Mouse (Mus musculus) skeletal muscle tissue, adult 2 months (tissue): Measurements from ENCODE around the gene 1600014C23Rik.
A peak's percentile ranks its signal among the peaks of the same experiment; 100 is the strongest.

ENCODE experiments used
- DNase-seq: peaks from one replicate; pipeline ENCODE4 v3.0.0-alpha.2; 2012; ENCODE audit warnings: low read depth, low spot score

Gene 1600014C23Rik

GRCm38 (mm10) chr17:45733735-45734301, at the start of gene 1600014C23Rik:
TSS of gene 1600014C23Rik (minus strand) at chr17:45733844.
- DNase-seq, result no peak

- no peak for DNase-seq
Observed at GRCm38 (mm10) chr17:45778446-45778845, 44.8 kb upstream of the 1600014C23Rik start.

- DNase-seq, result no peak
Observed at GRCm38 (mm10) chr17:45777431-45777830, 43.8 kb upstream of the 1600014C23Rik start.

- no peak for DNase-seq
Observed at GRCm38 (mm10) chr17:45776185-45776584, 42.5 kb upstream of the 1600014C23Rik start.

GRCm38 (mm10) chr17:45775468-45775867, 41.8 kb upstream of the 1600014C23Rik start:
- DNase-seq, result no peak

DNA sequence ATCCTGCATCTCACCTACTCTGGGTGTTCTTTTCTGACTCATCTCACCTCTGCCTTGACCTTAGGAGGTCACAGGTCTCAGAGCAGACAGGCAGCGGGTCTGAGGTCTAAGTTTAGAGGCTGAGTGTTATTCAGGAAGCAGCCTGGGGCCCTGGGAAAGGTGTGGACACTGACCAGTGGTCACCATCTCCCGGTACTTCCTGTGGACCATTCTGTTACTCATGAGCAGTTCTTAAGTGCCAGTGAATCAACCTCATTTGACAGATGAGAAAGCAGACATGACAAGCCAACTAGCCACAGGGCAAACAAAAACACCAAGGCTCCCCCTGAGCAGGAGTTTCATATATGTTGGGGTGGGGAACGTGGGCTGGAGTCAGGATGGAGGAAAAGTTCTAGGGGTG, 38.9 kb upstream of the 1600014C23Rik start:
- no peak for DNase-seq

DNA sequence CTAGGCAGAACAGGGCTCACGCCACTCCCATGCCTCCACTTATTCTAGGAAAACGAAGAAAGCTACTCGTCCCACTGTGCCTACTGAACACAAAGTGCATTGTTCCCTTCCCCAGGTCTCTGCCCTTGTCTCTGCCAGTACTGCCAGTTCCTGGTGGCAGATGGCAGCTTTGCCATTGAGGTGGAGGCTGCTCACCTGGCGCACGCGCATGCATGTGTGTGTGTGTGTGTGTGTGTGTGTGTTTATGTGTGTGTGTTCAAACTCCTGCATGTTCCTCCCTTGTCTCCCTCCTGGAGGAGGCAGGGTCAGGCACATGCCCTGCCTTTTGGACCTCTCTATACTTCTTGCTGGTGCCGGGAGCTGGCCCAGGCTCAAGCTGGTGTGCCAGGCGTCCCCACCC, 38.5 kb upstream of the 1600014C23Rik start:
- DNase-seq, result no peak

GRCm38 (mm10) chr17:45770441-45770840, 36.8 kb upstream of the 1600014C23Rik start:
- DNase-seq, result peak; percentile 35

DNA sequence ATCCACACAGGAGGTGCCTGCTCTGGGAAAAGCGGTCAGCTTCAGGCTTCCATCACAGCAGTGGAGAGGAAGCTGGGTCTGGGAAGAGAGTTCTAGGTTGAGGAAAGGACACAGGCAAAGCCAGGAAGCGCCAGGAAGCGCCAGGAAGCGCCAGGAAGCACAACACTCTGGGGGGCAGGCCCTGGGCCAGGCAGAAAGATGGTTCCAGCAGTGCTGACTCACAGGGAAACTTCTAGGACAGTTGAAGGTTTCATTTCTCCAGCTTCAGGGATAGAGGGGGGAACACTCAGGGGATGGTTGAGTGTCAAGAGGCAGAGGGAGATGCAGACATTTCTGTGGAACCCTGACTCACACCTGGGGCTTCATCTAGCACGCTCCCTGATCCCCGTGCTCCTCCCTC, 36.2 kb upstream of the 1600014C23Rik start:
- DNase-seq, result peak; percentile 38

DNA sequence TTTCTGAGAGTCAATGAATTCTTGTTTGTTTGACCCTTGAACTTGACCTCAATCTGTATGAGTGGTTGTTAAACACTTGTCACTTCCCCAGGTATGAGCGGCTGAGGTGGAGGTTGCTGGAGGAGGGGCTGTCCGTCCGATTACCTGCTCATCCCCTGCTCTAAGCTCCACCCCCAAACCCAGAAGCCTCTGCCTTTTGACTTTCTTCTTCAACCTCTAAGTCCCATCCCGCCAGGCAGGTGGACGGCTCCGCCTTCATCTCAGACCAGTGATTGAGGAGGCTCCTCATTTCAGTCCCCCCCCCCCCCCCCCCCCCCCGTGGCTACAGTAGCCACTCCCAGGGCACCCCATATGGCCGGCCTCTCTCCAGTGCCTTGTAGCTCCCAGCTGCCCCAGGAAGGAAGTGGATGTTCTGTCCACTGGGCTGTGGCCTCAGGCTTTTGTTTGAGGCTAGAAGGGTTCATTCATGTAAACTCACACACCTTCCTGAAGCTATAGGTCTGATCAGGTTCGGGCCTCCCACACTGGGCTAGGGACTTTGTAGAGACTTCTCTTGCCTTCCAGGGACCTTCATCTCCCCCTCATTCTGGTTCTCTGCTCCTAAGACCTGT, 34.0 kb upstream of the 1600014C23Rik start:
- DNase-seq, result no peak

DNA sequence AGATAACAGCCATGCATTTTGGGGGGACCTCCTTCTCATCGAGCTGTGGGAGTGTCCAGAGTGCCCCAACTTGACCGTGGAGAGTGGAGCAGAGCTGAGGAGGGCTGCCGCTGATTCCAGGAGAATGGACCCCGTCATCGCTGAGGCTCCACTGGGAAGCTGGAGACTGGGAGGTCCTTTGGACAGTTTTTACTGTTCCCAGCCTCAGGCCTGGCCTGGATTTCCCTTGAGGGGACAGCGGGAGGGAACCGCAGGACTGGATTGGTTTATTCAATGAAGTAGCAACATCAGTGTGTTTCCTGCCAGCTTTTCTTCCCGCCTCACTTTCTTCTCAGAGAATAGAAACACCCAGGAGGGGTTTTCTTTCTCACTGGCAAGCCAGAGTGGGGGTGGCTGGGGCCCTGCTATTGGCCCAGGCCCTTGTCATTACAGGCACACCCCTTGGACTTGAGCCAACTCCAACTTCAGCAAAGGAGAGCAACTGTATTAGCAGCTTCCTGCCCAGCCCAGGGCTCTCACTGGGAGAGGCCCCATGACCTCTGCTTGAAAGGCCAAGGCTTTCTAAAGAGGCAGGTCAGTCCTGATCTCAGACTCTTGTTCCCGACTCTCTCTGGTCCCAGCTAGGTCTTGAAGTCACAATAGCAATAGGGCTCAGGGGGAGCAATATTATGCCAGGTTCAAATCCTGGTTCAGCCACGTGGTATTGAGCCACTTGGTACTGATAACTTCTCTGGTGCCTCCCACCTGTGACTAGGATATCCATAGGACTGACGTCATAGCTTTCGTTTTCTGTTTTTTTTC, 33.3 kb upstream of the 1600014C23Rik start:
- peak; percentile 94 for DNase-seq

GRCm38 (mm10) chr17:45765914-45766313, 32.3 kb upstream of the 1600014C23Rik start:
- no peak for DNase-seq

DNA sequence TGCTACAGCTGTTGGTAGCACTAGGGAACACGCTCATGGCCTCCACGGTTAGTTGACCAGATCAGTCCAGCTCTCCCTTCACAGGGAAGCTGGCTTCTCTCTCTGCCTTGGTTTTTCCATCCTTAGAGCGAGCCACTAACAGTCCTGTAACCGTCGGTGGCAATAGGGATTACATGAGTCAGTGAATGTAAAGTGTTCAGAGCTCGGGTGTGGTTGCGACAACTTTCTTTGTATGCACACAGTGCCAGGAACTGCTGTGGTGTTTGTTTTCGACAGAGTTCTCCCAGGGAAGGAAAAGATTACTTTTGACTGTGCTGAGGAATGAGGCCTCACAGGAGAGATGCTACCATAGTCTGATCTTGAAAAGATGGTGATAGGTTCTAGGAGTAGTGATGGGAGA, 29.5 kb upstream of the 1600014C23Rik start:
- no peak for DNase-seq

GRCm38 (mm10) chr17:45761902-45762301, 28.3 kb upstream of the 1600014C23Rik start:
- no peak for DNase-seq

- peak; percentile 56 for DNase-seq
Observed at GRCm38 (mm10) chr17:45760965-45761645, 27.5 kb upstream of the 1600014C23Rik start.

GRCm38 (mm10) chr17:45759751-45760150, 26.1 kb upstream of the 1600014C23Rik start:
- no peak for DNase-seq

DNA sequence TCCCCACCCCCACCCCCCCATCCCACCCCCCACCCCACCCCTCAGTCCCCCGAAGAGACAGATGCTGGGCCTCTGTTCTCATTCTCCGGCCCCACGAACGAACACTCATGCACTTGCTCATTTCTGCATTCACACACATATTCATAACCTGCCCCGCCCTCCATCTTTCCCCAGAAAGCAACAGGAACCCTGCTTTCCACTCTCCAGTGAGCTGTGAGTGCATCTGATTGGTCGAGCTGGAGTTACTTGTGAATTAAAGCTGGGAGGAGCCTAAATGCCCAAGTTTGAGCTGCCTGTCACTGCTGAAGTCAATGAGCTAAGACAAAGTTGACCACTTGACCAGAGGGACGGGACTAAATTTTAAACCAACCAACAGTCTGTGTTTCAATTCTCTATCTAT, 25.2 kb upstream of the 1600014C23Rik start:
- DNase-seq, result no peak

GRCm38 (mm10) chr17:45757932-45758331, 24.3 kb upstream of the 1600014C23Rik start:
- DNase-seq, result no peak

- no peak for DNase-seq
Observed at GRCm38 (mm10) chr17:45756831-45757230, 23.2 kb upstream of the 1600014C23Rik start.

DNA sequence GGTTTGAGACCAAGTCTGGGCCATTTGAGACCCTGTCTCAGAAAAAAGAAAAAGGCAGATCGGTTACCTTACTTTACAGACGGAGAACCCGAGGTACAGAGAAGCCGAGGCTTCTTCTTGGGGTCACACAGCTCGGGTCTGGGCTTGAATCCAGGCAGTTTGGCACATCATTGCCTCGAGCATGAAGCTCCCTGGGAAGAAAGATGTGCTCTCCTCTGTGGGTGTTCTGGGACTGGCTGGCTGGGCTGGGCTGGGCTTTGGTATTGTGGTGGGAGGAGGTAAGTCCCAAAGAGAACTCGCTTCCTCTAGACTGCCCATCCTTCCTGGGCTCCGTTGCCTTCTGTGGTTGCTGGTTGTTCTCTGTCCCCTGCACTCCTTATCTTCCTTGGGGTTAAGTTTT, 22.7 kb upstream of the 1600014C23Rik start:
- DNase-seq, result no peak

GRCm38 (mm10) chr17:45754186-45754862, 20.7 kb upstream of the 1600014C23Rik start:
- no peak for DNase-seq

DNA sequence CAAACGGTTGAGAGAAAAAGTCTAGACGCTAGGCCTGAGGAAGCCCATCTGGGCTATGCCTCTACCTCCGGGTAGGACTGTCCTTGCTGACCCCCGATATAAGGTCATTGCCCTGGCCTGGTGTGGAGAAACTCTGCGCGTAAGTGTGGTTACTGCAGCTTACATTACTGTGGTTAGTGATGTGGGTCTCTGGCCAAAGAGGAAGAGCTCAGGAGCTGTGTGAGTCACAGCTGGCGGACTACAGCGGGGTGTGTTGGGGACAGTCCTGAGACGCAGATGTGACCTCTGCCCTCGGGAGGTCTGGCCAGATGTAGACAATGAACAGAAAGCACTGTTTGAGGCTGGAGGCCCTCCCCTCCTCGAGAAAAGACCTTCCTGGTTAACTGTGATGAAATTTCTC, 19.0 kb upstream of the 1600014C23Rik start:
- peak; percentile 62 for DNase-seq
